Mouse (Mus musculus): ENCODE measurements around the gene Tnfrsf4.

Tnfrsf4 gene

DNA sequence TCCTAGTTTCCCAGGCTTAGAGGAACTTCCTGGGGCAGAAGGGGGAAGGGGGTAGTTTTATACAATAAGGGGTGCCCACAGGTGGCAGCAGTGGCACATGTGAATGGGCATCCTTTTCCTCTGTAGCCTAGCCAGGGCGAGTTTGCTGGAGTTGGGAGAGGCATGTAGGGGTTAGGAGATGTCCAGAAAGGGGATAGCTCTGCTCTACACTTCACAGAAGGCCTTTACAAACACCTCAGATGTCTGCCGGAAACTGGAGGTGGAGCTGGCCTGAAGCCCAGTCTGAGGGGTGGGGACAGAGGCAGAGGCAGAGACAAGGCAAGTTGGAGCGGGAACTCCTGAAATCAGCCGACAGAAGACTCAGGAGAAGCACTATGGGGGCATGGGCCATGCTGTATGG is 12.4 kb downstream of the Tnfrsf4 start, which contains the start of gene Tnfrsf18:
Gene Tnfrsf18, plus strand, starts transcription at position 152 of the 400 bp plus-strand sequence.
- DNase-seq (ENCODE audit: extremely low spot score, low read depth, low spot score): no peak

DNA sequence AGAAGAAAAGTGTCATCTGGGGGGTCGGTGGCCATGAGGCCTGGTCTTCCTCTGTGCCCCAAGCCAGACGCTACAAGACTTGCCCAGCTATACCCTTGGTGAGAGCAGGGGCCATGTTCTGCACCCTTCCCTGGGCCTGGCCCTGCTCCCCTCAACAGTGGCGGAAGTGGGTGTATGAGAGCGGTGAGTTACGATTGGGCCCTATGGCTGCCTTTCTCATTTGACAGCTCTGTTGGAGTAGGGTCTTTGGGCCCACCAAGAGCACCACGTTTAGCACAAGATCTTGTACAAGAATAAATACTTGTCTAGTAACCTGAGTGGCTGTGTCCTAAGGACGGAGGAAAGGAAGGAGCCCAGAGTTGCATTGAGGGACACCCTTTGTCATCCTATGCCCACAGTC is 14.9 kb downstream of the Tnfrsf4 start:
- DNase-seq (ENCODE audit: extremely low spot score, low read depth, low spot score): no peak

DNA sequence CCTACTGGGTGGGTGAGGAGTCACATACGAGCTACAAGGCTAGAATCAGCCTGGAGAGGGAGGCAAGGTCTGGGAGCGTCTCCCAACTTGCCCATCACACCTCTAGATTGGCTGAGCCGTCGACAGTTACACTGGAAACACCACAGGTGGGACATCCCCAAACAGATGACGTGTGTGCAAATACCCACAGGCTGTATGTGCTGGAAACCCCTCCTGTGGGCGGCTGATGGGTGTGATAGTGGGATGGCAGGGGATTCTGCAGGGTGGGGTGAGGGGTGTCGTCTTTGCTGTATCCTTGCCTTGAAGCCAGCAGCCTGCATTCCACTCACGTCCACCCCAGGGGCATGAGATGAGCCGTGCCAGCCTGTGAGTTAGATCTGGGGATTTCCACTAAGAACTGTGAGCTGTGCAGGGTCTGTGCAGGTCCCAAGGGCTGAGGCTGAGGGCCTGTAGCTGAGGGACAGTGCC is 17.0 kb downstream of the Tnfrsf4 start:
- no peak for DNase-seq (ENCODE audit: extremely low spot score, low read depth, low spot score)

DNA sequence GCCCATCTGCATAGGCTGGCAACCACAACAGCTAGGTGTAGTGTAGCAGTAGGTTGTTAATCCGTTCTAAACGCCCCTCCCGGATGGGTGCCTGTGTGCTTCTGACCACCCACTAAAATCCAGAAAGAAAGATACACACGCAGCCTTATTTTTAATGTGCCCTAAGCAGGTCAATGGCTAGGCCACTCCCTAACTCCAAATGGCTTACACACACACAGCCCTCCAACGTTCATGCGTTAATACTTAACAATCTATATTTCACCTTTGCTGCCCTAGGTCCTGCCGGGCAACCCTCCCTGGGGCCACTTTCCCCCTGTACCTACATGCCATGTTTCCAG is 17.6 kb downstream of the Tnfrsf4 start:
- DNase-seq (ENCODE audit: extremely low spot score, low read depth, low spot score): no peak

DNA sequence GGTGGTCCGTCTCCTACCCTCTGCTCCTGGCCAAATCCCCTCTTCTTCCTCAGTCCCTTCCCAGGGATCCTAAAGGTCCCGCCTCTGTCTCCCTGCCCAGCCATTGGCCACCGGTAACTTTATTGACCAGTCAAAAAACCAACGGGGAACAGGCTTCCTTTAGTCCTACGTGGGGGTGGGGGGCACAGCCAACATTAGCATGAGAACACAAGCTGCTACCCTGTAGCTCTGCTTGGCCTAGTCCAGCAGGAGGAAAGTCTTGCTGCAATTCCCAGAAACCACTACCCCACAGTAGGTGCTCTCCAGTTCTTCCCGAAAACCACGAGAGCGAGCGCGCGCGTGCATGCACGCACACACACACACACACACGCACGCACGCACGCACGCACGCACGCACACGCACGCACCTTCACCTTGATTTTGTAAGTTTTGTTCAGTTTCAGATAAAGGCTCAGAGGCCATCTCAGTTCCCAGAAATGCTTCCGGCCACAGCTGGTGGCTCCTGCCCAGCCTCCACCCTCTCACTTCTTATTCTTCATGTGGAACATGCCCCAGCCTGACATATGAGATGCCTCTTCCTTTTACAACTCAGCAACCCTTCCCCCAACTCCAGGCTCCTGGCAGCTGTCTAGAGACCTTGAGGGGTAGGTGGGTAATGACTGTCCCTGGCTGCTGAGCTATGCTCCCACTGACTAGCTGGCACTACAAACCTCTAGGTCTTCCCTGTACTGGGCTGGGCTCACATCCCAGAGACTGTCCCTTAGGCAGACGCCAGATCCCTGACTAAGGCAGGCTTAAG is 18.1 kb downstream of the Tnfrsf4 start:
- DNase-seq (ENCODE audit: extremely low spot score, low read depth, low spot score): no peak

DNA sequence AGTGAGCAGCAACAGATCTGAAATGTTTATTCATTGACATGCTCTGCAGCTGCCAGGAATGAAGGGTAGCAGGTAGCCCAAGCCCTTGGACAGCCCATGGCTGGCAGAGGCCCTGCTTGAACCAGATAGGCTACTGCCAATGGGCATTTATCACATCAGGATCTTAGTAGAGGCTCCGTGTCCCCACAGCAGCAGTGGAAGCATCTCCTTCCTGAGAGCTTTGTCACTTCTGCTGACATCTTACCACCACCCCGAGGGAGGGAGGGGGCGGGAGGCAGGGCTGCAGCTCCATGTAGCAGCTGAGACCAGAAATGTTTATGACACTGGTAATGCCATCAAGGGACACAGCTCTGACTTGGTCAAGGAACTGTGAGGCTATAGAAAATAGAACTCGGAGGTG is 19.2 kb downstream of the Tnfrsf4 start:
- no peak for DNase-seq (ENCODE audit: extremely low spot score, low read depth, low spot score)

DNA sequence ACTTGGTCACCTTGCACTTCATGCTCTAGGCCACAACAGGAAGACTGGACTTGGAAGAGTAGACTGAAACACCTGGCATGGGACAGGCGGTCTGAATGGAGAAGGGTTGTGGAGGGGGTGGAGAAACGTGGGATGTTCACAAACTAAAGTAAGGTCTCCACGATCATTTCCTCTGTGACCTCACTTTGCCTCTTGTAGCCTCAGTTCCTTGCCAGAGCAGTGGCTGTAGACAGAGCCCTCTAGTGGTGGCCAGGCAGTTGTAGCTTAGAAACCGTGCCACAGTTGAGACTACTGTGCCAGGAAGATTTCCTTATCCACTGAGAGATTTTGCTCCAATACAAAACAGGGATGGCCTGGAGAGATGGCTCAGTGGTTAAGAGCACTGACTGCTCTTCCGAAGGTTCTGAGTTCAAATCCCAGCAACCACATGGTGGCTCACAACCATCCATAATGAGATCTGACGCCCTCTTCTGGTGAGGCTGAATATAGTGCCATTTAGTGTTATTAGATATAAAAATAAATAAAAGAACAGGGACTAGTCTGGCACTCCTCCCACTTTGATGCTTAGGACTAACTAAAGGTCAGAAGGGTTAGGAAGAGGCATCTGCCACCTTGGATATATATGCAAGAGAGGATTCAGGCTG is 20.0 kb downstream of the Tnfrsf4 start:
- DNase-seq (ENCODE audit: extremely low spot score, low read depth, low spot score): no peak

DNA sequence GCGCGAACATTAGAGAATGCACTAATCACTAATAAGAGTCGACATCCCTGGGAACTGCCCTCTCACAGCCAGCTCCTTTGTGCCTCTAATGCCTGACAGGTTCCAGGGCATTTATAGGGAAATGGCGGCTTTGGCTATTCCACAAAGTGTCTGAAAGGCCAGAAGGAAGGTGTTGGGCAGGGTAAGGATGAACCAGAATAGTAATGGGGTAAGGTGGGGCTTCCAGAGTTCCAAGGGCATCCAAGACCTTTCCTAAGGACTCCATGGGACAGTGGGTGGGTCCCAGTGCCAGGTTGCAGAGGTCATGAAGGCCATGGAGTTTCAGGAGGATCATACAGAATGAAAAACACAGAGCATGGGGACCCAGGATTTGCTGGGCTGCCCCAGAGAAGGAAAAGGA is 20.7 kb downstream of the Tnfrsf4 start:
- DNase-seq (ENCODE audit: extremely low spot score, low read depth, low spot score): no peak

DNA sequence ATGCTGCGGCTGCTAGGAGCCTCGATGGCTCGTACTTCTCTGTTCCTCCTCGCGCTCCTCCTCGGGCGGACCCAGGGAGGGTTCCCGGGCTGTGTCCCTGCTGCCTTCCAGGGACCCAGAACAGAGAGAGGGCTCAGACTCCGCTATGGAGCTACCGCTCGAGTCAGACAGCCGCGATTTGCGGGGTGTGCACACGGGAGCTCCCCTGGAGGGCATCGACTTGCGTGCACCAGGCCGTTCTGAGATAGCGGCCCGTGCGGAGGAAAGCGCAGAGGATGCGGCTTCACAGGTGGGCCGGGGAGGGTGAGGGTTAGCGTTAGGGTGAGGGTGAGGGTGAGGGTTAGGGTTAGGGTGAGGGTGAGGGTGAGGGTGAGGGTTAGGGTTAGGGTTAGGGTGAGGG is 21.3 kb downstream of the Tnfrsf4 start:
- no peak for DNase-seq (ENCODE audit: extremely low spot score, low read depth, low spot score)

DNA sequence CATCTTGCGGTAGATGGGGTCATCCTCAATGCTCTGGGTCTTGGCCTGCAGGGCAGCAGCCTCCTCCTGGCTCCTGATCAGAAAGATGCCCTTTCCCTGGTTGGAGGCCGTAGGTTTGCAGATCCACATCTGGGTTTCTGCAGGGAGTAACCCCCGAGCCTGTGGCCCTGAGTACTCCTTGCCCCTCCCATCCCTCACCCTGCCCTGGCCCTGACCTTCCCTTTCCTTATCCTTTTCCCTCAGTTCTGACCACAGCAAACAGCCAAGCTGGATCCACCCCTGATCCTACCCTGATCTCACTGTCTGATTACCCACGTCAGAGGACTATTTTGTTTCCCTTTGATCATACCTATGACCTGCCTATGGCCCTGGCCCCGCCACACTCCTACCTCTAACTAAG is 31.1 kb downstream of the Tnfrsf4 start:
- no peak for DNase-seq (ENCODE audit: extremely low spot score, low read depth, low spot score)

DNA sequence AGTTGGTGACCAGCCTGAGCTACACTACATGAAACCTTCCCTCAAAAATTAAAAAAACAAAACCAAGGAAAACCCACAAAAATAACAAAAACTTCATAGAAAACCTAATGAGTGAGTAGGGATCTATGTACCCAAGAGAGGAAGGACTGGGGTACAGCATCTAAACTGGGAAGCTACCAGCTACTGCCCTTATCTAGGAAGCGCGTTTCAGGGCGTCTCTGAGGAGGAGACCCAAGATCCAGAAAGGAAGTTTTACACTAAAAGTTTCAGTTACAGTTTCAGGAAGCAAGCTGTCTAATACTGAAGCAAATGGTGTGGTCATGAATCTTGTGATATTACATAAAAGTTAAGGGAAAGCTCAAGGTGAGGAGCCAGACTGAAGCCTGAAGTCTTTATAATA is 36.1 kb downstream of the Tnfrsf4 start:
- no peak for DNase-seq (ENCODE audit: extremely low spot score, low read depth, low spot score)

DNA sequence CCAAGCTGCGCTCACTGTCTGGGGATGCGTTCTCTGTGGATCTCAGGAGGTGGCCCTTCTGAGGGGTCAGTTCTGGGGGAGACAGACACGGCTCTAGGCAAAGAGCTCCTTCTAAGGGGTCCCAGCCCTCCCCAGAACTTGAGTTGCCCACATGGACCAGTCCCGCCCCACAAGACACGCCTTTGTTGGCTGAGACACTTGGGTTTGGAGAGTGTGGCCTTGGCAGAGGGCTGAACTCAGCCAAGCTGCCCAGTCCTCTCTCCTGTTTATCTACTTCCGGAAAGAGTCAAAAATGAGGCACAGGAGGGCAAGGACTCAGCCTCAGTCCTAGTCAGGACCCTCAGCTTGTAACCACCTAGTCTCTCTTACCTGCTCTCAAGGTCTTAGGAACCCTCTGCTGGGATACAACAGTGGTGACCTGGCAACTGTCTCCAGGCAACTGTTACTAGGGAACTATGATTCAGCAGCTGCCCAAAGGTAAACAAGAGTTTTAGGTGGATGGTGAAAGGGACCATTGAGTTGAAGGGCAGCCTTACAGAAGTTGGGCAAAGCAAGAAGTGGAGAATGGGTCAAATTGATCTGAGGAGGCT is 36.8 kb downstream of the Tnfrsf4 start:
- DNase-seq (ENCODE audit: extremely low spot score, low read depth, low spot score): no peak

DNA sequence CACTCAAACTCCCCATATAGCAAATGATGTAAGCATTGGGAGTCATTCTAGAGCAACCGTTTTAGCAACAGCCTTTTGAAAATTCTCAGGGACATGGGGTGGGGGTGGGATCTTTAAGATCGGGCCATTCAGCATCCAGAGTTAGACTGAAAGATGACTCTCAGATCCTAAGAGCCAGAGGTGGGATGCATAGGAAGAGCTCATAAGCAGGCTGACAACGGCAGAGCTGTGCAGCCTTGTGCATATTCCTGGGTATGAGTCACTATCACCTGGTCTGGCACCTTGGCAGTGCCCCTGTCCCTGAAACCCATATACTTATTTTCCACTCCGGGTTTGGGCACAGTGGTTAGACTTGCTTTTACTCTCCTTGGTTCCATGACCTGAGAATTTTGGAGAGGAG is 39.5 kb downstream of the Tnfrsf4 start:
- no peak for DNase-seq (ENCODE audit: extremely low spot score, low read depth, low spot score)

DNA sequence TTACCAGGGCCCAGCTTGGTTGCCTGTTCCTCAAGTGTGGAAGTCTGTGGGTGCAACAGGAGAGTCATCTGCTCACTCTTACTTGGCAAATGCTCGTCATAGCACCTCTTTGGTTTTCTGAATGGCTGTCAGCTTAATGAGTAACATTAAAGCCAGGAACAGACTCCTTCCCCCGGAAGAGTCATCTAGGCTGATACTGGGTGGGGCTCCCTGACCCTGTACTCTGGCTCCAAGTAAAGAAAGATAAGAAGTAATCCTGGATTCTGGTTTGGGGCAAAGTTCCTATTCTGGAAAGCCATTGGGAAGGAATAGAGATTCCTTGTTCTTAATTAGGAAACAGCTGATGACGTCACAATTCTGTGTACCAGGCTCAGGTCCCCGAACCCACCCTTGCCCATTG is 40.5 kb downstream of the Tnfrsf4 start:
- no peak for DNase-seq (ENCODE audit: extremely low spot score, low read depth, low spot score)

DNA sequence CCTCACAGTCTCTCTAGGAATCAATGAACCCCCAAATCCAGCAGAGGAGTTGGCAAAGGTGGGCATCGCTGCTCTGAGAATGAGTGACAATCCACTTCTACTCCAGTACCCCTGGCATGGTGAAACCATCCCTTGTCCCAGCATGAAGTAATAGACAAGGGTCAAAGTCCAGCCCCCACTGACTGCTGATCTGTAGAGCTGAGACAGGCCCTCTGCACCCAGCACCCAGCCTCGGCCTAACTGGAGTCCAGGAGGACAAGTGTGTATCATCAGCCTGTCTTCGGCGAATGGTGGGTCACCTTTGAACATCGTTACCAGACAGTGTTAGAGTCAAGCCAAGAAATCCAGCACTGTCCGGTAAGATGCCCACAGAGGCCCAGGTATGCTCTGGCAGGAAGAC is 41.0 kb downstream of the Tnfrsf4 start:
- no peak for DNase-seq (ENCODE audit: extremely low spot score, low read depth, low spot score)

DNA sequence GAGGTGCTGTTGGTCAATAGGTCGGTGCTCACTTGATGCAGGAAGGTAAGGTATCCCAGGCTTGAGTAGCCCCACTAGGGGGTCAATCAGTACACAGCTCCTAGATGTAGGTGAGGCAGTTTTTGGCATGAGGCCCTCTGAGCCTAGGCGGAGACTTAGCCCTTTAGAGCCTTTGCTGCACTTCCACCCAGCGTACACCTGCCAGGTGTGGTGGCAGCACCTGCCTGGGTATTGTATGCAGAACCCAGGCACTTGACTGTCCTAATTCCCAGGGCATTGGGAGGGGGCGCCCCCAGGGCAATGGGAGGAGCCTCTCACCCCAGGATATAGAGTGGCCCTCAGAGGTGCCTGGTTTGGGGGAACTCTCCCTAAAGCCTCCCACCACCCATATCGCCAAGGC is 41.5 kb downstream of the Tnfrsf4 start:
- no peak for DNase-seq (ENCODE audit: extremely low spot score, low read depth, low spot score)

DNA sequence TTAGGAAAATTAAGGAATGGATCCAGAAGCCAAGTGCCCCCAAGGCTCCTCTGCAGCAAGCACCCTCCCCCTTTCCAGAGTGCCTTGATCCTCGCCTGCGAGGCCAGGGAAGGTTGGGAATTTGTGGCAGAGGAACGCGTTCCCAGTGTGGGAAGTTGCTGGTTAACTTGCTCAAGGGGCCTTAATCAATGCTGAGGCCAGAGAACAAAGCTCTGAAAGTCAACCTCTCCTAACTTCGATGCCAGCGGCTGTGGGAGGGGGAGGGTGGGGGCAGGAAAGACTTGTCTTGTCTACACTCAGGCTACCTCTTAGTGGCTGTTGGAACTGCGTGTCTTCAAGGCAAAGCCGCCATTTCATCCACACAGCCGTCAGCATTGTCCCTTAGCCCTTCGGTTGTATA is 44.1 kb downstream of the Tnfrsf4 start:
- no peak for DNase-seq (ENCODE audit: extremely low spot score, low read depth, low spot score)

DNA sequence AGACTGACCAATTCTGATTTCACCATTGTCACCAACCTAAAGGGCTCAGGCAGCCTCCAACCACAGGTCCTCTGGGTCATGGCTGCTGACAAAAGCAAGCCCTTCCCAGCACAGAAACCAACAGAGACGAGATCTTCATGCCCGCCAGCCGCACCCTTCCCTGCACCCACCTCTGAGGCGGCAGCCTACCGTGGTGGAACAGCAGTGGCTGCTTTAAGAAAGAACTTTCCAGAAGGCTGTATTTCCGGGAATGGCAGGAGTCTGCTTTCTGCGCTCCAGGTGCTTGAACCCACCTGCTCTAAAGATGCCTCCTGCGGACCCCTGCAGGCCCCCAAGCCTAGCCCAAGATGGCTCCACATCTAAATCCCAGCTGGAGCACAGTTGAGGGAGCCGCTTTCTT is 45.2 kb downstream of the Tnfrsf4 start:
- no peak for DNase-seq (ENCODE audit: extremely low spot score, low read depth, low spot score)

DNA sequence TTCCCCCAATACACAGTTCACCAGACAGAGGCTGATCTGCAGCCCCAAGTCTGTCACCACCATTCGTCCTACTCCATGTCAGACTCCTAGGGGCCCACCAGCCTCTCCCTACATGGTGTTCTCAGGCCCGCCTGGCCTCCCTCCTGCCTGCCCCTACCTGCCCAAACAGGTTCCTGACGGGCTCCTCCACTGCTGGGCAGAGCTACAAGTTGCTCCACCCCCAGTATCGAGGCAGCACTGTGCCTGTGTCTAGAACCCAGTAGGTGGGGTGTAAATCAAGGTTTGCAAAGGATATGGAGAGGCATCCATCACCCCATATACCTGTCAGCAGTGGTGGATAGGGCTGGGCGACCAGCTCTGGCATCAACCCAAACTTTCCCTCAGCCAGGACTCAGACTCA is 45.6 kb downstream of the Tnfrsf4 start, which contains the start of gene Ttll10:
Gene Ttll10, minus strand, starts transcription at position 154 of the 400 bp plus-strand sequence.
- no peak for DNase-seq (ENCODE audit: extremely low spot score, low read depth, low spot score)

DNA sequence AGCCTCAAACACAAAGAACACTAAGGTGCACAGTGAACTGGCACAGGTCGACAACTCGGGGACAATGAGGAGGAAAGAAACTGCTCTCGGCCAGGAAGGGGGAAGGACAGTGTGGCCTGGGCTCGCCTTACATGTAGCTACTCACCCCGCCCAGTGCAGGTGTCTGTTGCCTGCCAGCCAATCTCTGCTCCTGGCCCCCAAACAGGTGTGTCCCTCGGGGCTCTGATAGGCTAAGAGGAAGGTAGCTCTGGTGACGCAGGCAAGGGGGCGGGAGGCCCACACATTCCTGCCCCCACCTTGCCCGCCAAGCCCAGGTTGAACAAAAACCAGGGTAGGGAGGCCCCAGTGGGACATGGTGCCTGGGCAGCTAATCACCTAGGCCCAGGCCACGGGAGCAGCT is 46.1 kb downstream of the Tnfrsf4 start:
- DNase-seq (ENCODE audit: extremely low spot score, low read depth, low spot score): no peak

DNA sequence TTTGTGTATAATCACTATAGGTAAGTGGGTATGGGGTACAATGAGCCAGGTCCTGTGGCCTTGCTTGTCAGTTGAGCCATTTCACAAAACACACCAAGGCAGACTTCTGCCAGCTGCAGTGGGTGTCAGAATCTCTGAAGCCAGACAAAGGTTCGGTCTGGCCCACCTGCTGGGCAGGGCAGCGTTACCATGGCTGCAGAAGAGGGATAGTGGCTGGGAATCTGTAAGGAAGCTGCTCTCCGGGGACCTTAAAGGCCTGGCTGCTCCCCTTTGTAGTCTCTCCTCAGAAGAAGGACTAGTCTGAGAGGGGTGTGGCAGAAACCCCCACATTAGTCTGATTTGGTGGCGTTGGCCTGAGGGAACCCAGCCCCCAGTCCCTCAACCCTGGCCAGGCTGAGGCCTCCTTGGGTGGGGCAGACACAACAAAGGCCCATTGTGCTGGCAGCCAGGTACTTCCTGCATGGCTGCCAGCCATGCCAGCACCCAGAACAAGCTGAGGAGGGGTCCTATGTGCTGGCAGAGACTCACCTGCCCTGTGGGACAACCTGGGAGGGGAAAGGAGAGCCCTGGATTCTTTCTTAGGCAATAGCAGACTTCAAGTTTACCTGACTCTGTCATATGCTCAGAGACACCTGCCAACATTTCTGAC is 50.3 kb downstream of the Tnfrsf4 start:
- no peak for DNase-seq (ENCODE audit: extremely low spot score, low read depth, low spot score)

DNA sequence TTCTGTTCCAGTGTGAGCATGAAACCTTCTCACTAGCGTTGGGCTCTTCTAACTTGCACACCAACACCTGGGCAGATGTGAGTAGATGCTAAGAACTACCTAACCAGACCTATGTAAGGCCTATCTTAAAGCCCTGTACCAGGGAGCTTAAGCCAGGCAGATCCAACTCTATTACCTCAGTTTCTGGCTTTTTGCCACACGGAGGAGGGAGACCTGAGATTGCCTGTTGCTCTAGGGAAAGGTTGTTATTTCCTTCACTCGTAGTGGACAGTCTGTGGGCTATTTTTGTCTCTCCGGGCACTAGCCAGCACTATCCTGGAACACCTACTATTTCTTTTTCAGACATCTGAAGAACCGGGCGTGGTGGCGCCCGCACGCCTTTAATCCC is 50.9 kb downstream of the Tnfrsf4 start:
- DNase-seq (ENCODE audit: extremely low spot score, low read depth, low spot score): no peak

All from hindlimb bud, embryonic 11.5 days (tissue).